Mouse (Mus musculus) c-Kit-positive CD71-positive TER-119-positive erythroid progenitor cells, embryonic 14.5 days (primary cell): ENCODE measurements at regions not wholly inside any gene's neighbourhood (a gene's known extent, or its start where the extent isn't known, plus 50 kb on each side); places are given as distances from the start of the nearest gene placed in this dataset.

ENCODE experiments used
- DNase-seq: peaks from one replicate; pipeline ENCODE4 v3.0.0-alpha.2; 2013; ENCODE audit warnings: low spot score

GRCm38 (mm10) chr12:7662027-7662426, 315.4 kb upstream of the Apob start:
- no peak for DNase-seq

GRCm38 (mm10) chr12:7670114-7670513, 307.3 kb upstream of the Apob start:
- DNase-seq: no peak

DNA sequence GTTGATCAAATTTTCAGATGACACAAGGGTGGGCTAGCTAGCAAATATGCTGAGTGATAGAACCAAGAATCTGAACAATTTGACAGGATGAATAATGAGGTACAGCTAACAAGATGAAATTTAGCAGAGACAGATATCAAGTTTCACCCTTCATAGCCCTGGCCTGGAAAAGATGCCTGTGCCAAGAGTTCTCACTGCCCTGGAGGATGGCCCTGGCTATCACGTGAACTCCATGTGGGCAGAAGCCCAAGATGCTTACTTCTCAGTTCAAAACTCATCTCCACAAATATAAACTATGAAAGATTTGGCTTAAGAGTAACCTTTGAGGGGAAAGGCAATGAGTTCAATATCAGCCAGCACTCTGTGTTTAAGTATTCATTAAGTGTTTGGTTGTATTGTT, 306.9 kb upstream of the Apob start:
- DNase-seq: no peak

GRCm38 (mm10) chr12:7691996-7692395, 285.5 kb upstream of the Apob start:
- no peak for DNase-seq

DNA sequence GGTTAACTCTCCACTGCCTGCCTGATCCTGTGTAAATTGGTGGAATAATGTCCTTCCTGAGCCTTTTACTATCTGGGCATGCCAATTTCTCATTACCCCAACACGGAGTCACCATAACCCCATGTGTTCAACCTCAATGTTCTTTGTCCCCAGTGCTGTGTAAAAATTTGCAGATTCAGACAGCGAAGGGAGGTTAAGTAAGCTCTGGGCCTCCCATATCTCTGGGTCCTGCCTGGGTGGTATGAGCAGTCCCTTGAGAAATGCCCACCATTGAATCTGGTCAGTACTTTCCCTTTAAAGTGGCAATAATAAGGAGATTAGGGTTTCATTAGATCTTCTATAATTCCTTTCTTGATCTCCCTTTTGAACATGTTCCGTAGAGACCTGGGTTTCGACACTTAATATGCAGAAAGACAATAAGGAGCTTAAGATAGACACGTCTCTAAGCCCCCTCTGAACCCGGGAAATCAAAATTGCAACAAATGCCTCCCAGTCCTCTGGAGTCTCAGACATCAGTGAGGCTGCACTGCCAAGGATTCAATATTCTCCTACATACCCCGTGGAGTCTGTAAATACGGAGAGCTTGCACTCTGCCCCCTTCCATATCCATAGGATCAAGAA, 279.0 kb upstream of the Apob start:
- no peak for DNase-seq

DNA sequence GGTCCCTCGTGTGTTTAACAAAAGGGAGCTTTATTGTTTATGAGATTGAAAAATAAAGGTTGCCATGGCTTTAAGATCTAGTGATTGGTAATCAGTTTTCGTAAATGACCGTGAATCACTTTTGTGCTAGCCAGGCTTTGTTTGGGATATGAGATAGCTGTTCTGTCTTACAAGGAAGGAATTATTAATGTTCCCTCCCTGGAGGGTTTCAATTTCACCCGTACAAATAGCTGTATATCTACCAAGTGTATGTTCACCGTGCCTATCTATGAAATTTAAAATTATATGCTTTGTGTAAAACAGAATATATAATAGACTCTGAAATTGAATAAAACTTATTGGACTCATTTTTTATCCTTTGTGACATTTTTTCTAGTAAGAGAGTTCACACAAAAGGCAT, 268.3 kb upstream of the Apob start:
- DNase-seq: no peak

DNA sequence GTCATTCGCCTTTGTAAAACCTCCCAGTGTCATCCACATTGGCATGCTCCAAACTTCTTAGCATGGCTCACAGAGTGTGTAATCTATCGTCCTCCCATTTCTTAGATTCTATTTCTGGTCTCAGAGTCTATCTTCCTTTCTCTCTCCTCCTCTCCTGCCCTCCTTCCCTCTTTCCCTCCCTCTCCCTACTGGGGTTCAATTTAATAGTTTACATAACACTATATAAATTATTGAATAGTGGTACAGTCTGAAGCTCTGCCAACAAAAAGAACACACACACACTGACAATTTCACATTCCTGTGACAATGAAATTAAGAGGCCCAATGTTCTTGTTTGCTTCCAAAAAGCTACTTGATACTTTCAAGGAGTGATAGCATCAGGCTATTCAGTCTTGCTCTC, 267.6 kb upstream of the Apob start:
- no peak for DNase-seq

GRCm38 (mm10) chr12:7715091-7715490, 262.4 kb upstream of the Apob start:
- DNase-seq: no peak

- no peak for DNase-seq
These were observed 258.9 kb upstream of the Apob start for GRCm38 (mm10) chr12:7718556-7718955.

GRCm38 (mm10) chr12:7719080-7719479, 258.4 kb upstream of the Apob start:
- DNase-seq: no peak

- DNase-seq: no peak
These were observed 252.5 kb upstream of the Apob start for GRCm38 (mm10) chr12:7724992-7725391.

GRCm38 (mm10) chr12:7738020-7738419, 239.4 kb upstream of the Apob start:
- no peak for DNase-seq

DNA sequence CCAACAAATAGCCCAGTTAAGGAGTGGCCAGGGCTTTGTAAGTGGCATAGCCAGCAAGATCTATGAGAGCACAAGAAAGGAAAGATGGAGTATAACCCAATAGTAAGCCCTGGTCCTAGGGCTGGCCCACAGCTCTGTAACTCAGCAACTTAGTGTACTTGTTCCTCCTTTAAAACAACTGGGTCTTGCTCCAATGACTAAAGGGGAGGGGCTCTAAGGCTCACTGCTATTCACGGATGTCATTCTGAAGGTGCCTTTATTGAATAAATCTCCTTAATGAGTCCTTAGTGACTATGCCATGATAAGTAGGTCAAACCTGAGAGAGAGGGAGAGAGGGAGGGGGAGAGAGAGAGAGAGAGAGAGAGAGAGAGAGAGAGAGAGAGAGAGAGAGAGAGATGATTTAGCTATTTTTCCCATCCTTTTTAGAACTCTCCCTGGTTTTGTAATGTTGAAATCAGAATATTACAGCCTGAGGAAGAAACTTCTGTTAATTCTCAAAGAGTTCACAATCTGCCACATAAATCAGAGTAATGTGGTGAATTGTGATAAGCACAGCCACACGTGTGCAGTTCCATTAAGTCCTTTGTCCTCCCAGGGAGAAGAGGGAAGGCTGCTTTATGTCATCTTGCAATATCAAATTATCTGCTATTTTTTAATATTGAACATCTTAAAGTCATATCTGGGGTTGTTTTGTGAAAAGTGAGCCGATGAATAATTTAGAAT, 238.7 kb upstream of the Apob start:
- no peak for DNase-seq

- no peak for DNase-seq
These were observed 238.0 kb upstream of the Apob start for GRCm38 (mm10) chr12:7739352-7739994.

- no peak for DNase-seq
These were observed 230.7 kb upstream of the Apob start for GRCm38 (mm10) chr12:7746708-7747107.

- DNase-seq: no peak
These were observed 227.9 kb upstream of the Apob start for GRCm38 (mm10) chr12:7749319-7750238.

DNA sequence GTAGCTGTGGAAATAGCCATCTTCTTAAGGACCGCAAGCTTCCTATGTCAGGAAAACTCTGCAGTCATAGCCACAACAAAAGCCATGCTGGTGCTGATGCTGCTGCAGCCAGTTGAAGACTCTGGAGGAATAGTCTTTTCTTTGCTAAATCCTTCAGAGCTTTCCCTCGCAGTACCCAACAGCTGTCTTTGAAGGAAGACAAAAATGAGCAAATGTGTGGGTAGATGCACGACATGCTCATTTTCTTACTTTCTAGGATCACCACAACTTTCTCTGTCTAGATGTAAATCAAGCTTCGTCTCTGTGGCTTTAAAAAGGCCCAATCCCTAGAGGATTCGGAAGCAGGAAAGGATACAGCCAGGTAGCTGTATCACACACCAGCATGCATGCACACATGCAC, 222.6 kb upstream of the Apob start:
- DNase-seq: no peak

GRCm38 (mm10) chr12:7764795-7765697, 212.4 kb upstream of the Apob start:
- no peak for DNase-seq

- no peak for DNase-seq
These were observed 203.3 kb upstream of the Apob start for GRCm38 (mm10) chr12:7774127-7774526.

DNA sequence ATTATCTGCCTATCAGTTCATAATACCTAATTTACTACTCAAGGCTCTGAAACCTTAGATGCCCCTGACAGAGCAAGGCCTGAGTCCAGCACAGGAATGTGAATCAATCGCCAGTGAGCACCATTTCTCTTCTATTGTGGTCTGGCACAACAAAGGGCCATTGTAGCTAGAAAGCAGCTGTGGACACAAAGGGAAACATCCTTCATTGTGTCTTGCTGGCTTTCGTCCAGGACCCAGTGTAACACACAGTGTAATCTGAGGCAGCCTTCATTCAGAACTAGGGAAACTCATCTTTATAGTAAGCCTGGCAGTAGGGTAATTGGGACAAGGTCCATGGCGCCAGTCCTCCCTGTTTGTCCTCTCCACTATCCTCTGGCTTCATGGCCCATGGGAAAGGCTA, 201.1 kb upstream of the Apob start:
- DNase-seq: no peak
